Mouse (Mus musculus) neural tube, embryonic 12.5 days (tissue): Measurements from ENCODE around the gene Cln5. TPM values are rescaled to one million over a fixed set of nuclear protein-coding genes. Genes with fewer than 3 reads are reported as not detected.

Experiments
- ATAC-seq: fragments of 200-750 bp; cut with Nextera tagmentation; 2 replicates; pipeline ENCODE4 v1.8.0; 2017; ENCODE audit warnings: low read depth, mild to moderate bottlenecking, moderate TSS enrichment, moderate library complexity; ENCODE audit not compliant: low FRiP score
- H3K27ac ChIP-seq: fragments of 300-500 bp; sonication (generic); 2 replicates; pipeline ENCODE4 v1.5.1; 2016
- H3K27me3 ChIP-seq: fragments of 300-500 bp; sonication (generic); replicated peaks from 2 replicates; pipeline ENCODE4 v1.6.1; 2016; ENCODE audit warnings: mild to moderate bottlenecking
- H3K36me3 ChIP-seq: fragments of 300-500 bp; sonication (generic); 2 replicates; pipeline ENCODE4 v1.6.1; 2016; ENCODE audit warnings: mild to moderate bottlenecking
- H3K4me1 ChIP-seq: fragments of 300-500 bp; sonication (generic); 2 replicates; pipeline ENCODE4 v1.6.1; 2016
- H3K4me2 ChIP-seq: fragments of 300-500 bp; sonication (generic); replicated peaks from 2 replicates; pipeline ENCODE4 v1.6.1; 2016; ENCODE audit warnings: mild to moderate bottlenecking
- H3K4me3 ChIP-seq: fragments of 300-500 bp; sonication (generic); 2 replicates; pipeline ENCODE4 v1.5.1; 2016
- H3K9ac ChIP-seq: fragments of 300-500 bp; sonication (generic); 2 replicates; pipeline ENCODE4 v1.6.1; 2016; ENCODE audit warnings: mild to moderate bottlenecking
- H3K9me3 ChIP-seq: fragments of 300-500 bp; sonication (generic); 2 replicates; pipeline ENCODE4 v1.6.1; 2016; ENCODE audit warnings: mild to moderate bottlenecking
- WGBS: fragments of 180-500 bp; shearing (Covaris S2); methylation state at CpG from one replicate; pipeline ENCODE4 v1.1.7; 2016; 5-methylcytosine and 5-hydroxymethylcytosine counted together
- polyA plus RNA-seq: library from polyadenylated mRNA; unstranded; fragments of >200 nt; fragmentation: Nextera tagmentation; extraction: Ambion mirVana; gene quantifications from 2 replicates; pipeline ENCODE4 v1.2.1, GENCODE M21; 2016

The Cln5 gene
- polyA plus RNA-seq, 1 experiment from 2014 or later, result 21.2 TPM

DNA sequence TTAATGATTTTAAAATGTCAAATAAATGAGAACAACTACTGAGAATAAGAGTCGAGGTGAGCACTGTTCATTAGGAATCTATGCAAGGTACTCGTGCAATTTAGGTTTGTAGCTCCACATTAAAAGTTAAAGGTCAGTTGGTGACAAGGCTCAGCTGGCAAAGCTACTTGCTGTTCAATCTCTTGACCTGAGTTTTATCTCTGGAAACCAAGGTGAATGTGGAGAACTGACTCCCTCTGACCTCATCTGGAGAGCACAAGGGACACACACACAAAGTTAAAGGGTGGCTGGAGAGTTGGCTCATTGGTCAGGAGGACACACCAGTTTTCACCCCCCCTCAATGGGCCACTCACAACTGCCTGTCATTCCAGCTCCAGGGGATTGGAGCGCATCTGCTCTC is 31.2 kb downstream of the Cln5 start:
- Histone ChIP-seq H3K4me2 (no peak overlapping the region), H3K27ac (no peak overlapping the region), H3K27me3 (no peaks in the 10 kb centered on the region), H3K4me3 (no peak overlapping the region), H3K9ac (no peak overlapping the region), H3K9me3 (no peaks in the 10 kb centered on the region), H3K36me3 (no peaks in the 10 kb centered on the region), H3K4me1 (peaks cover 14% of the 10 kb centered on the region)
- ATAC-seq, result no peak
- 86% methylated on average over 3 of the region's 3 CpGs for WGBS

DNA sequence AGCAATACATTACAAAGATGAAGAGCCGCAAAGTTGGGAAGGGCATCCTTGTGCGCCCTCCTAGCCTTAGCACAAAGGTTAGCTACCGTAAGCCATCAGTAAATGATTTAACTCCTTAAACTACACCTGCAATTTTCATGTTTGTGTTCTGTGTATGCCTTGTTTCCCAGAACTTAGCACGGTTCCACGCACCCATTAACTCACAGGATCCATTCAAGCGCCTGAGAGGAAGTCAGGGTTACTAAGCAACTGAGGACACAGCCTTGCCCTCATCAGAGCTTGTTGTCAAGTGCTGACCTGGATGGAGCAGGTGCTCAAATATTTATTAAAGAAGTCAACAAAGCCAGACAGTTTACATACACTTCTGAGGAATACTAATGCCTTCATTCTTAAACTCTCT is 32.2 kb downstream of the Cln5 start:
- Histone ChIP-seq H3K9me3 (no peaks in the 10 kb centered on the region), H3K4me3 (no peak overlapping the region), H3K36me3 (no peaks in the 10 kb centered on the region), H3K4me2 (no peak overlapping the region), H3K27me3 (no peaks in the 10 kb centered on the region), H3K27ac (no peak overlapping the region), H3K9ac (no peak overlapping the region), H3K4me1 (peaks cover 6% of the 10 kb centered on the region)
- ATAC-seq, result no peak
- 62% methylated on average over 6 of the region's 6 CpGs for WGBS

DNA sequence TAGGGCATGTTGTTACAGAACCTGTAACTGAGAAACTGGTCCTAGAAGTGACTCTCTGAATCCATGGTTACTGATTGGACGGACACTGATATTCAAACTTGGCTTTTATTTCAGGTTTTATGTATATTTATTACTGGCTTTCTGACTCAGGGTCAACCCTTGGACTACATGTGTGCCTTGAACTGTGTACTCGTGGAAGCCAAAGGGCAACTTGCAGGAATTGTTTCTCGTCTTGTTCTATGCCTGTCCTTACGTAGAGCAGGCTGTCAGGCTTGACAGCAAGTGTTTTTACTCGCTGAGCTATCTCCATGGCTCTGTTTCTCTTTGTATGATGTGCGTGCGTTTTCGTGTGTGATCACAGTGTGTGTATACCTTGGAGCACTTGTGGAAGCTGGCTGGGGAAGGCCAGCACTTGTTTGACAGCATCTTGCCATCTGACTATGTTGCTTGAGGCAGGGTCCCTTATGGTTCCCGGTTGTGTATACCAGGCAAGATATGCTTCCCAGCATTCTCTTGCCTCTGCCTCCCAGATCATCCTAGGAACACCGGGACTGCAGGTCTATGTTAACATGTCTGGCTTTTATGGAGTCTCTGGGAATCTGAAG is 32.8 kb downstream of the Cln5 start:
- WGBS, result 82% methylated on average over 10 of the region's 10 CpGs
- no peak overlapping the region for H3K4me2 ChIP-seq
- no peak overlapping the region for H3K9ac ChIP-seq
- no peaks in the 10 kb centered on the region for H3K9me3 ChIP-seq
- H3K36me3 ChIP-seq, result no peaks in the 10 kb centered on the region
- H3K4me1 ChIP-seq, result peaks cover 3% of the 10 kb centered on the region; the same call in 1 of the 2 replicates
- H3K27me3 ChIP-seq, result no peaks in the 10 kb centered on the region
- no peak overlapping the region for H3K4me3 ChIP-seq
- ATAC-seq, result no peak
- no peak overlapping the region for H3K27ac ChIP-seq

DNA sequence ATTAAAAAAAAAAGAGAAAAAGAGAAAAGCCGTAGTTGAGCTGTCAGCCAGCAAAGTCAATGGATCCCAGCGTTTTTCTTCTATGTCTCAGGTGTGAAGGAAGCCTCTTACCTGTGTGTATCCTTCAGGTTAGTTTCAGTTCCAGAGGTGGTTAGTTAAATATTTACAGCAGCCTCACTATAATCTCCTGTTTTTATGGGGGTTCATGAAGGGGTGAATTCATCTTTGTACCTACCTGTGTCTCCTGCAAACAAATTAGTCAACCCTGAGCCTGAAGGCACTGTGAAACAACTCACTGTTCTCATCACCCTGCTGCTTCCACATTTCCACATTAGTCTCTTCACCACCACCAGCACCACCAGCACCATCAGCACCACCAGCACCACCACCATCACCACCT is 36.3 kb downstream of the Cln5 start:
- no peak overlapping the region for H3K27ac ChIP-seq
- H3K9ac ChIP-seq, result no peak overlapping the region
- no peaks in the 10 kb centered on the region for H3K27me3 ChIP-seq
- no peaks in the 10 kb centered on the region for H3K4me1 ChIP-seq
- 91% methylated on average over 2 of the region's 2 CpGs for WGBS
- H3K4me2 ChIP-seq, result no peak overlapping the region
- no peaks in the 10 kb centered on the region for H3K9me3 ChIP-seq
- no peaks in the 10 kb centered on the region for H3K36me3 ChIP-seq
- H3K4me3 ChIP-seq, result no peak overlapping the region
- ATAC-seq, result no peak

DNA sequence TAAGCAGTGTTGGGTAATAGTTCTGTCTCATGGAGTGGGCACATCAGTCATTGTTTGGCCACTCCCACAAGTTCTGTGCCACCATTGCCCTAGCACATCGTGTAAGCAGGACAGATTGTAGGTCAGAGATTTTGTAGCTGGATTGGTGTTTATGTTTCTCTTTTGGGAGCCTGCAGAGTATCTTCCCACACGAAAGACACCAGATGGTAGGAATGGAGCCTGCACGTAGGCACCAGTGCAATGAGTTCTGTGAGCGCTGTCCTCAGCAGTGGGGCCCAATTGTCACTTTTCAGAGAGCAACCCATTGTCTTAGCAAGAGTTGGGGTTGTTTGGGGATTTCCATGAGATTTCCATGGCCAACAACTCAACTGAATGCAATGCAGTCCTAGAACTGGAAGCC is 40.0 kb downstream of the Cln5 start:
- WGBS, result 85% methylated on average over 4 of the region's 4 CpGs
- Histone ChIP-seq H3K4me2 (no peak overlapping the region), H3K9me3 (no peaks in the 10 kb centered on the region), H3K36me3 (peaks cover 11% of the 10 kb centered on the region), H3K27me3 (no peaks in the 10 kb centered on the region), H3K27ac (no peak overlapping the region), H3K4me1 (no peaks in the 10 kb centered on the region), H3K9ac (no peak overlapping the region), H3K4me3 (no peak overlapping the region)
- no peak for ATAC-seq

DNA sequence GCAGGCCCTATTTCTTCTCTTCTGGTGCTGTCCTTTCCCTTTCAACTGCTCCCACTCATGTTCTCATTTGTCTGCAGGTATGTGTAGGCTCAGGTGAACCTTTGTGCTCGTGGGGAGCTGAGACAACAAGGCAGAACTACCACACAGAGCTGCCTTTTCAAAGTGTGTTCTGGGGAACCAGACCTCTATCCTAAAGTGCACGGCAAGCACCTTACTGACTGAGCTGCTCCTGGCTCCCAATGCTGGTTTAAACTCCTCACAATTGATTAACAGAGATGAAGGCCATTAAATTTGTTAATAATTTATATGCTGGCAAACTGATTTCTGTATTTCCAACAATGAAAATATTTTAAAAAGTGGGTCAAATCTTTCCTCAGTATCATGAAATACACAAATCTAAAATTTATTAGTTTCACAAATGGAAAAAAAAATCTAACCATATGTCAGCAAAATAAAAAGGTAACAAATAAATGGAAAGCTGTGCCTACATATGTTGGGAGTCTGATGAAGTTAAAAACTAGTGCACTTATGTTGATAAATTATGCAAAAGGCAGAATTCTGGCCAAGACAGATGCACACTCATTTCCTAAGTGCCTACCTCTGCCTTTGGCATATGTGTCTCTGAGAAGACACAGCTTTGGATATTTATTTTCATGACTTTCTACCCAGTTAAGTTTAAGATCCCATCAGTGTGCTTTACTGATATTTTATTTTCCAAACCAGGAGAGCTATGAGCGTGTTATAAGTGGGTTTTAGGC is 42.8 kb downstream of the Cln5 start:
- Histone ChIP-seq H3K4me1 (no peaks in the 10 kb centered on the region), H3K4me2 (no peak overlapping the region), H3K9ac (no peak overlapping the region), H3K27ac (no peak overlapping the region), H3K9me3 (no peaks in the 10 kb centered on the region), H3K4me3 (no peak overlapping the region), H3K27me3 (no peaks in the 10 kb centered on the region), H3K36me3 (peaks cover 36% of the 10 kb centered on the region)
- no peak for ATAC-seq
- 90% methylated on average over 3 of the region's 3 CpGs for WGBS

DNA sequence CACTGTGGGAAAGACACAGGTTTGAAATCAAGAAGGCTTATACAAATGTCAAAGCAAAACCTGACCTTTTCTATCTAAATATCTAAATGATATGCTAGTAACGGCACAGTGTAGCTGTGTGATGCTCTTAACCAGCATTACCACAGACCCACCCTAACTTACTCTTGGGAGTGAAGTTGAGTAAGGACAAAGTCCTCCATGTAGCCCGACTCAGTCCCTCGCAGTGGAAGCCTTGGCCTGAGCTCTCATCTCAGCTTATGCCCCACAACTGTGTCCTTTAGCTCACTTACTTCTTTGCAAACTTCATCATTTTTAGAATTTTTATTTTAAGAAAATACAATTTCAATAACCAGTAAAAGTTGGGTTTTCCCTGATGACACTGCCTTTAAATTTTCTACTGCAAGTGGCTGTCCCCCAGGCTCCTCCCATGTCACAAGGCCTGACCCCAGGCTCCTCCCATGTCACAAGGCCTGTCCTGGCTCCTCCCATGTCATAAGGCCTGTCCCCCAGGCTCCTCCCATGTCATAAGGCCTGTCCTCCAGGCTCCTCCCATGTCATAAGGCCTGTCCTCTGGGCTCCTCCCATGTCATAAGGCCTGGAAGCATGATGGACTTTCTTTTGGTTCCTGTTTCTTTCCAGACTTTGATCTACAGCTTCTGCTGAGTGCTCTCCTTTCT is 45.1 kb downstream of the Cln5 start:
- Histone ChIP-seq H3K4me3 (no peak overlapping the region), H3K9ac (no peak overlapping the region), H3K27me3 (no peaks in the 10 kb centered on the region), H3K4me1 (no peaks in the 10 kb centered on the region), H3K27ac (no peak overlapping the region), H3K4me2 (no peak overlapping the region), H3K9me3 (no peaks in the 10 kb centered on the region), H3K36me3 (peaks cover 53% of the 10 kb centered on the region)
- WGBS, result 97% methylated on average over 3 of the region's 3 CpGs
- no peak for ATAC-seq

DNA sequence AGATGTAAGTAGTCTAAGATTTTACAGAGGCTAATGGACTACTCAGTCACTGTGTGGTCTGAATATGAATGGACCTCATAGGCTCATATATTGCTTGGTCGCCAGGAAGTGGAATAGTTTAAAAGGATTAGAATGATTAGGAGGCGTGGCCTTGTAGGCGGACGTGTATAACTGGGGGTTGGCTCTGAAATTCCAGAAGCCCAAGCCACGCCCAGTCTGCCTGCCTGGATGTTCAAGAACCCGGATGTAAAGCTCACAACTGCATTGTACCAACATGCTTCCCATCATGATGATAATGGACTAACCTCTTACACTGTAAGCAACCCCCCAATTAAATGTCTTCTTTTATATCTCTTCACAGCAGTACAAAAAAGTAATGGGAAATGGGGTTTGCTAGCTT is 55.7 kb downstream of the Cln5 start:
- no peak for ATAC-seq
- H3K4me2 ChIP-seq, result no peak overlapping the region
- WGBS, result 88% methylated on average over 6 of the region's 6 CpGs

More for the DNA sequence above, 55.7 kb downstream of the Cln5 start:
- no peak overlapping the region for H3K27ac ChIP-seq
- no peak overlapping the region for H3K9ac ChIP-seq
- no peaks in the 10 kb centered on the region for H3K9me3 ChIP-seq
- peaks cover 72% of the 10 kb centered on the region for H3K36me3 ChIP-seq
- no peaks in the 10 kb centered on the region for H3K27me3 ChIP-seq
- no peaks in the 10 kb centered on the region for H3K4me1 ChIP-seq
- no peak overlapping the region for H3K4me3 ChIP-seq

Other genes starting within 250 kb of the Cln5 start
- 10.6 and 13.0 TPM in 2 replicates for gene Kctd12, start 87.6 kb upstream of the Cln5 start, polyA plus RNA-seq
- gene Acod1, start 23.2 kb upstream of the Cln5 start, polyA plus RNA-seq, result not detected in 2 replicates
- 29.0 and 29.8 TPM in 2 replicates for gene Fbxl3, start 29.4 kb downstream of the Cln5 start, polyA plus RNA-seq